Mouse (Mus musculus) intestine, embryonic 14.5 days (tissue): Measurements from ENCODE around the gene Akap1. TPM values are rescaled to one million over a fixed set of nuclear protein-coding genes. Genes with fewer than 3 reads are reported as not detected.

Experiments
- ATAC-seq: fragments of 200-750 bp; cut with Nextera tagmentation; replicated peaks from 2 replicates; pipeline ENCODE4 v1.8.0; 2017; ENCODE audit warnings: low read depth, moderate number of reproducible peaks, moderate TSS enrichment, moderate library complexity; ENCODE audit not compliant: low FRiP score, low TSS enrichment
- DNase-seq: peaks from one replicate; pipeline ENCODE4 v3.0.0-alpha.2; 2018; ENCODE audit warnings: low spot score
- H3K27ac ChIP-seq: fragments of 300-500 bp; sonication (generic); 2 replicates; pipeline ENCODE4 v1.5.1; 2014; ENCODE audit warnings: low read depth, mild to moderate bottlenecking, control low read depth
- H3K27me3 ChIP-seq: fragments of 300-500 bp; sonication (generic); replicated peaks from 2 replicates; pipeline ENCODE4 v1.6.1; 2014; ENCODE audit warnings: low read length, control low read depth; ENCODE audit not compliant: control insufficient read depth, insufficient read depth
- H3K36me3 ChIP-seq: fragments of 300-500 bp; sonication (generic); 2 replicates; pipeline ENCODE4 v1.6.1; 2014; ENCODE audit warnings: low read length, control low read depth; ENCODE audit not compliant: control insufficient read depth, insufficient read depth
- H3K4me1 ChIP-seq: fragments of 300-500 bp; sonication (generic); replicated peaks from 2 replicates; pipeline ENCODE4 v1.6.1; 2014; ENCODE audit warnings: low read length, control low read depth, mixed read lengths; ENCODE audit not compliant: control insufficient read depth, insufficient read depth
- H3K4me2 ChIP-seq: fragments of 300-500 bp; sonication (generic); 2 replicates; pipeline ENCODE4 v1.6.1; 2014; ENCODE audit warnings: low read length
- H3K4me3 ChIP-seq: fragments of 300-500 bp; sonication (generic); 2 replicates; pipeline ENCODE4 v1.5.1; 2014; ENCODE audit warnings: low read depth, low read length, control low read depth, mixed read lengths
- H3K9ac ChIP-seq: fragments of 300-500 bp; sonication (generic); 2 replicates; pipeline ENCODE4 v1.6.1; 2014; ENCODE audit warnings: mild to moderate bottlenecking, low read length
- H3K9me3 ChIP-seq: fragments of 300-500 bp; sonication (generic); 2 replicates; pipeline ENCODE4 v1.6.1; 2016; ENCODE audit warnings: low read length, control low read depth; ENCODE audit not compliant: control insufficient read depth
- WGBS: fragments of 180-500 bp; shearing (Covaris S2); extraction: QIAGEN DNeasy Blood & Tissue Kit; methylation state at CpG from one replicate; pipeline ENCODE4 v1.1.7; 2014; 5-methylcytosine and 5-hydroxymethylcytosine counted together
- polyA plus RNA-seq: library from polyadenylated mRNA; unstranded; fragments of >200 nt; fragmentation: Nextera tagmentation; extraction: Ambion mirVana; gene quantifications from 2 replicates; pipeline ENCODE4 v1.2.1, GENCODE M21; 2014

The Akap1 gene
- polyA plus RNA-seq, 1 experiment from 2014 or later = 28.2 TPM

GRCm38 (mm10) chr11:88820253-88820652, 44.1 kb downstream of the Akap1 start:
- WGBS = 39% methylated on average over 6 of the region's 6 CpGs
- H3K4me1 ChIP-seq = peaks cover 11% of the 10 kb centered on the region
- ATAC-seq (no peak), DNase-seq (no peak)
- no peak overlapping the region; the same call in 1 of the 2 replicates for H3K4me2 ChIP-seq
- peaks cover 9% of the 10 kb centered on the region; the same call in 1 of the 2 replicates for H3K27me3 ChIP-seq
- H3K9me3 ChIP-seq = no peaks in the 10 kb centered on the region
- no peak overlapping the region for H3K4me3 ChIP-seq
- no peaks in the 10 kb centered on the region for H3K36me3 ChIP-seq
- no peak overlapping the region for H3K27ac ChIP-seq
- H3K9ac ChIP-seq = no peak overlapping the region

- Histone ChIP-seq H3K4me3 (no peak overlapping the region), H3K9me3 (no peaks in the 10 kb centered on the region), H3K9ac (no peak overlapping the region), H3K4me1 (peaks cover 8% of the 10 kb centered on the region), H3K4me2 (no peak overlapping the region), H3K27ac (no peak overlapping the region), H3K27me3 (peaks cover 9% of the 10 kb centered on the region; the same call in 1 of the 2 replicates), H3K36me3 (no peaks in the 10 kb centered on the region)
- ATAC-seq (no peak), DNase-seq (no peak)
- WGBS = 81% methylated on average over 5 of the region's 5 CpGs
Observed at GRCm38 (mm10) chr11:88817061-88817460, 47.3 kb downstream of the Akap1 start.

- H3K36me3 ChIP-seq = no peaks in the 10 kb centered on the region
- no peaks in the 10 kb centered on the region for H3K27me3 ChIP-seq
- H3K9me3 ChIP-seq = no peaks in the 10 kb centered on the region
- H3K9ac ChIP-seq = no peak overlapping the region
- no peak overlapping the region for H3K27ac ChIP-seq
- H3K4me3 ChIP-seq = peak overlapping the region; percentile 20; the same call in 1 of the 2 replicates
- H3K4me2 ChIP-seq = peak overlapping the region; percentile 44
- WGBS = 50% methylated on average over 31 of the region's 31 CpGs
- DNase-seq (no peak), ATAC-seq (no peak)
- H3K4me1 ChIP-seq = peaks cover 7% of the 10 kb centered on the region; the same call in 1 of the 2 replicates
Observed at GRCm38 (mm10) chr11:88803231-88804010, 61.0 kb downstream of the Akap1 start.

GRCm38 (mm10) chr11:88796207-88796606, 68.2 kb downstream of the Akap1 start:
- H3K4me1 ChIP-seq = no peaks in the 10 kb centered on the region
- 86% methylated on average over 8 of the region's 8 CpGs for WGBS
- no peaks in the 10 kb centered on the region for H3K9me3 ChIP-seq
- no peak for DNase-seq
- H3K27ac ChIP-seq = no peak overlapping the region
- no peaks in the 10 kb centered on the region for H3K36me3 ChIP-seq
- no peak overlapping the region for H3K9ac ChIP-seq
- H3K4me2 ChIP-seq = no peak overlapping the region
- ATAC-seq = no peak
- H3K4me3 ChIP-seq = no peak overlapping the region
- no peaks in the 10 kb centered on the region for H3K27me3 ChIP-seq

GRCm38 (mm10) chr11:88789893-88790292, 74.5 kb downstream of the Akap1 start:
- ATAC-seq (no peak), DNase-seq (no peak)
- no peaks in the 10 kb centered on the region for H3K4me1 ChIP-seq
- no peak overlapping the region for H3K4me2 ChIP-seq
- WGBS = 87% methylated on average over 2 of the region's 2 CpGs
- no peak overlapping the region for H3K9ac ChIP-seq
- no peaks in the 10 kb centered on the region for H3K36me3 ChIP-seq
- H3K9me3 ChIP-seq = no peaks in the 10 kb centered on the region
- no peak overlapping the region for H3K27ac ChIP-seq
- H3K27me3 ChIP-seq = no peaks in the 10 kb centered on the region
- H3K4me3 ChIP-seq = no peak overlapping the region

- DNase-seq = no peak
- 73% methylated on average over 7 of the region's 7 CpGs for WGBS
- no peaks in the 10 kb centered on the region for H3K27me3 ChIP-seq
Observed at GRCm38 (mm10) chr11:88786816-88787215, 77.6 kb downstream of the Akap1 start.

GRCm38 (mm10) chr11:88783525-88783924, 80.9 kb downstream of the Akap1 start:
- Histone ChIP-seq H3K27me3 (no peaks in the 10 kb centered on the region), H3K27ac (no peak overlapping the region), H3K9ac (no peak overlapping the region), H3K4me2 (no peak overlapping the region), H3K9me3 (no peaks in the 10 kb centered on the region), H3K36me3 (no peaks in the 10 kb centered on the region), H3K4me1 (no peaks in the 10 kb centered on the region), H3K4me3 (no peak overlapping the region)
- ATAC-seq (no peak), DNase-seq (no peak)
- WGBS = 78% methylated on average over 4 of the region's 4 CpGs

More at GRCm38 (mm10) chr11:88786816-88787215, 77.6 kb downstream of the Akap1 start:
- Histone ChIP-seq H3K4me1 (no peaks in the 10 kb centered on the region), H3K4me2 (no peak overlapping the region), H3K4me3 (no peak overlapping the region), H3K27ac (no peak overlapping the region), H3K36me3 (no peaks in the 10 kb centered on the region), H3K9ac (no peak overlapping the region), H3K9me3 (no peaks in the 10 kb centered on the region)
- no peak for ATAC-seq

- no peaks in the 10 kb centered on the region for H3K4me1 ChIP-seq
- H3K36me3 ChIP-seq = no peaks in the 10 kb centered on the region
- no peaks in the 10 kb centered on the region for H3K27me3 ChIP-seq
- DNase-seq (no peak), ATAC-seq (no peak)
- no peak overlapping the region for H3K4me3 ChIP-seq
- 86% methylated on average over 5 of the region's 5 CpGs for WGBS
- H3K27ac ChIP-seq = no peak overlapping the region
- no peak overlapping the region for H3K9ac ChIP-seq
- no peak overlapping the region for H3K4me2 ChIP-seq
- no peaks in the 10 kb centered on the region for H3K9me3 ChIP-seq
Observed at GRCm38 (mm10) chr11:88782531-88782930, 81.9 kb downstream of the Akap1 start.
